Mouse (Mus musculus): Measurements from ENCODE around the gene Aqp1. TPM values are rescaled to one million over a fixed set of nuclear protein-coding genes. Genes with fewer than 3 reads are reported as not detected.

The Aqp1 gene
- polyA plus RNA-seq, 1 experiment from 2014 or later: 0.20 TPM

- 39% methylated on average over 5 of the region's 5 CpGs for WGBS
- H3K27ac ChIP-seq (ENCODE audit: low read depth, low read length): no peak overlapping the region
- no peaks in the 10 kb centered on the region for H3K36me3 ChIP-seq (ENCODE audit: control insufficient read depth, insufficient read depth, low read length)
- ATAC-seq (ENCODE audit: low read depth): 0 out of 2 replicates have a peak, but pooled peaks have one; percentile 29
- H3K4me2 ChIP-seq (ENCODE audit: low read depth, low read length): no peak overlapping the region
- no peak overlapping the region for H3K4me3 ChIP-seq (ENCODE audit: low read depth, low read length)
- no peaks in the 10 kb centered on the region for H3K9me3 ChIP-seq (ENCODE audit: control insufficient read depth, low read length)
- H3K27me3 ChIP-seq (ENCODE audit: control insufficient read depth, insufficient read depth, low read length): no peaks in the 10 kb centered on the region
- no peak overlapping the region for H3K9ac ChIP-seq (replicated peaks; ENCODE audit: low read depth, low read length)
- no peaks in the 10 kb centered on the region for H3K4me1 ChIP-seq (ENCODE audit: control insufficient read depth, insufficient read depth, low read length)
These were observed 5.5 kb downstream of the Aqp1 start for GRCm38 (mm10) chr6:55341688-55342087.

GRCm38 (mm10) chr6:55342328-55342727 lies 6.1 kb downstream of the Aqp1 start:
- no peaks in the 10 kb centered on the region for H3K27me3 ChIP-seq (ENCODE audit: control insufficient read depth, insufficient read depth, low read length)
- H3K4me2 ChIP-seq (ENCODE audit: low read depth, low read length): no peak overlapping the region
- H3K27ac ChIP-seq (ENCODE audit: low read depth, low read length): no peak overlapping the region
- no peaks in the 10 kb centered on the region for H3K36me3 ChIP-seq (ENCODE audit: control insufficient read depth, insufficient read depth, low read length)
- no peaks in the 10 kb centered on the region for H3K9me3 ChIP-seq (ENCODE audit: control insufficient read depth, low read length)
- H3K4me1 ChIP-seq (ENCODE audit: control insufficient read depth, insufficient read depth, low read length): no peaks in the 10 kb centered on the region
- 81% methylated on average over 9 of the region's 9 CpGs for WGBS
- no peak overlapping the region for H3K9ac ChIP-seq (replicated peaks; ENCODE audit: low read depth, low read length)
- peak; percentile 48; the same call in 1 of the 2 replicates for ATAC-seq (ENCODE audit: low read depth)
- no peak overlapping the region for H3K4me3 ChIP-seq (ENCODE audit: low read depth, low read length)

- no peak overlapping the region for H3K4me3 ChIP-seq (ENCODE audit: low read depth, low read length)
- no peak overlapping the region for H3K9ac ChIP-seq (replicated peaks; ENCODE audit: low read depth, low read length)
- H3K36me3 ChIP-seq (ENCODE audit: control insufficient read depth, insufficient read depth, low read length): no peaks in the 10 kb centered on the region
- H3K4me2 ChIP-seq (ENCODE audit: low read depth, low read length): no peak overlapping the region
- no peaks in the 10 kb centered on the region for H3K9me3 ChIP-seq (ENCODE audit: control insufficient read depth, low read length)
- no peaks in the 10 kb centered on the region for H3K4me1 ChIP-seq (ENCODE audit: control insufficient read depth, insufficient read depth, low read length)
- H3K27ac ChIP-seq (ENCODE audit: low read depth, low read length): no peak overlapping the region
- no peak for ATAC-seq (ENCODE audit: low read depth)
- 86% methylated on average over 10 of the region's 10 CpGs for WGBS
- H3K27me3 ChIP-seq (ENCODE audit: control insufficient read depth, insufficient read depth, low read length): no peaks in the 10 kb centered on the region
These were observed 7.2 kb downstream of the Aqp1 start for GRCm38 (mm10) chr6:55343446-55343845.

GRCm38 (mm10) chr6:55344291-55345016 lies 8.2 kb downstream of the Aqp1 start:
- Histone ChIP-seq H3K27me3 (ENCODE audit: control insufficient read depth, insufficient read depth, low read length) (no peaks in the 10 kb centered on the region), H3K9me3 (ENCODE audit: control insufficient read depth, low read length) (no peaks in the 10 kb centered on the region), H3K4me1 (ENCODE audit: control insufficient read depth, insufficient read depth, low read length) (no peaks in the 10 kb centered on the region), H3K9ac (replicated peaks; ENCODE audit: low read depth, low read length) (no peak overlapping the region), H3K4me2 (ENCODE audit: low read depth, low read length) (no peak overlapping the region), H3K27ac (ENCODE audit: low read depth, low read length) (no peak overlapping the region), H3K36me3 (ENCODE audit: control insufficient read depth, insufficient read depth, low read length) (no peaks in the 10 kb centered on the region), H3K4me3 (ENCODE audit: low read depth, low read length) (no peak overlapping the region)
- no peak for ATAC-seq (ENCODE audit: low read depth)
- WGBS: 89% methylated on average over 9 of the region's 9 CpGs

GRCm38 (mm10) chr6:55345264-55345663 lies 9.0 kb downstream of the Aqp1 start:
- Histone ChIP-seq H3K36me3 (ENCODE audit: control insufficient read depth, insufficient read depth, low read length) (no peaks in the 10 kb centered on the region), H3K9ac (replicated peaks; ENCODE audit: low read depth, low read length) (no peak overlapping the region), H3K9me3 (ENCODE audit: control insufficient read depth, low read length) (no peaks in the 10 kb centered on the region; the same call in 1 of the 2 replicates), H3K27ac (ENCODE audit: low read depth, low read length) (no peak overlapping the region), H3K4me1 (ENCODE audit: control insufficient read depth, insufficient read depth, low read length) (no peaks in the 10 kb centered on the region), H3K4me3 (ENCODE audit: low read depth, low read length) (no peak overlapping the region), H3K4me2 (ENCODE audit: low read depth, low read length) (no peak overlapping the region), H3K27me3 (ENCODE audit: control insufficient read depth, insufficient read depth, low read length) (no peaks in the 10 kb centered on the region)
- 88% methylated on average over 10 of the region's 10 CpGs for WGBS
- no peak for ATAC-seq (ENCODE audit: low read depth)

GRCm38 (mm10) chr6:55346491-55346890 lies 10.3 kb downstream of the Aqp1 start:
- H3K4me2 ChIP-seq (ENCODE audit: low read depth, low read length): no peak overlapping the region
- no peaks in the 10 kb centered on the region; the same call in 1 of the 2 replicates for H3K9me3 ChIP-seq (ENCODE audit: control insufficient read depth, low read length)
- no peaks in the 10 kb centered on the region for H3K4me1 ChIP-seq (ENCODE audit: control insufficient read depth, insufficient read depth, low read length)
- H3K27ac ChIP-seq (ENCODE audit: low read depth, low read length): no peak overlapping the region
- no peak for ATAC-seq (ENCODE audit: low read depth)
- no peaks in the 10 kb centered on the region for H3K36me3 ChIP-seq (ENCODE audit: control insufficient read depth, insufficient read depth, low read length)
- H3K9ac ChIP-seq (replicated peaks; ENCODE audit: low read depth, low read length): no peak overlapping the region
- H3K4me3 ChIP-seq (ENCODE audit: low read depth, low read length): no peak overlapping the region
- WGBS: 92% methylated on average over 7 of the region's 7 CpGs
- H3K27me3 ChIP-seq (ENCODE audit: control insufficient read depth, insufficient read depth, low read length): no peaks in the 10 kb centered on the region

- no peak overlapping the region for H3K4me3 ChIP-seq (ENCODE audit: low read depth, low read length)
- WGBS: 89% methylated on average over 5 of the region's 5 CpGs
- no peaks in the 10 kb centered on the region; the same call in 1 of the 2 replicates for H3K9me3 ChIP-seq (ENCODE audit: control insufficient read depth, low read length)
- no peak overlapping the region for H3K27ac ChIP-seq (ENCODE audit: low read depth, low read length)
- no peak for ATAC-seq (ENCODE audit: low read depth)
- no peak overlapping the region for H3K4me2 ChIP-seq (ENCODE audit: low read depth, low read length)
- no peaks in the 10 kb centered on the region for H3K27me3 ChIP-seq (ENCODE audit: control insufficient read depth, insufficient read depth, low read length)
- H3K4me1 ChIP-seq (ENCODE audit: control insufficient read depth, insufficient read depth, low read length): no peaks in the 10 kb centered on the region
- no peaks in the 10 kb centered on the region for H3K36me3 ChIP-seq (ENCODE audit: control insufficient read depth, insufficient read depth, low read length)
- H3K9ac ChIP-seq (replicated peaks; ENCODE audit: low read depth, low read length): no peak overlapping the region
These were observed 11.7 kb downstream of the Aqp1 start for GRCm38 (mm10) chr6:55347711-55348571.

GRCm38 (mm10) chr6:55349231-55349630 lies 13.0 kb downstream of the Aqp1 start:
- no peak for ATAC-seq (ENCODE audit: low read depth)
- H3K27ac ChIP-seq (ENCODE audit: low read depth, low read length): no peak overlapping the region
- no peaks in the 10 kb centered on the region for H3K4me1 ChIP-seq (ENCODE audit: control insufficient read depth, insufficient read depth, low read length)
- no peak overlapping the region for H3K4me2 ChIP-seq (ENCODE audit: low read depth, low read length)
- no peak overlapping the region for H3K4me3 ChIP-seq (ENCODE audit: low read depth, low read length)
- 93% methylated on average over 4 of the region's 4 CpGs for WGBS
- no peaks in the 10 kb centered on the region for H3K36me3 ChIP-seq (ENCODE audit: control insufficient read depth, insufficient read depth, low read length)
- no peak overlapping the region for H3K9ac ChIP-seq (replicated peaks; ENCODE audit: low read depth, low read length)
- no peaks in the 10 kb centered on the region for H3K27me3 ChIP-seq (ENCODE audit: control insufficient read depth, insufficient read depth, low read length)
- H3K9me3 ChIP-seq (ENCODE audit: control insufficient read depth, low read length): no peaks in the 10 kb centered on the region; the same call in 1 of the 2 replicates

- Histone ChIP-seq H3K27ac (ENCODE audit: low read depth, low read length) (no peak overlapping the region), H3K27me3 (ENCODE audit: control insufficient read depth, insufficient read depth, low read length) (no peaks in the 10 kb centered on the region), H3K36me3 (ENCODE audit: control insufficient read depth, insufficient read depth, low read length) (no peaks in the 10 kb centered on the region), H3K4me3 (ENCODE audit: low read depth, low read length) (no peak overlapping the region), H3K4me1 (ENCODE audit: control insufficient read depth, insufficient read depth, low read length) (no peaks in the 10 kb centered on the region), H3K9me3 (ENCODE audit: control insufficient read depth, low read length) (no peaks in the 10 kb centered on the region; the same call in 1 of the 2 replicates), H3K4me2 (ENCODE audit: low read depth, low read length) (no peak overlapping the region), H3K9ac (replicated peaks; ENCODE audit: low read depth, low read length) (no peak overlapping the region)
- 95% methylated on average over 6 of the region's 6 CpGs for WGBS
- no peak for ATAC-seq (ENCODE audit: low read depth)
These were observed 14.2 kb downstream of the Aqp1 start for GRCm38 (mm10) chr6:55350383-55350952.
